Mouse (Mus musculus) bone marrow, adult 2 months (tissue): Measurements from ENCODE around the gene Susd6. TPM values are rescaled to one million over a fixed set of nuclear protein-coding genes. Genes with fewer than 3 reads are reported as not detected.

ENCODE experiments used
- H3K27ac ChIP-seq: fragments of 200-500 bp; 2 replicates; pipeline ENCODE4 v1.5.1; 2012; ENCODE audit warnings: low read depth, mild to moderate bottlenecking, control low read depth, inconsistent platforms, low read length; ENCODE audit not compliant: control insufficient read depth, poor library complexity, insufficient read depth
- H3K4me1 ChIP-seq: fragments of 200-500 bp; 2 replicates; pipeline ENCODE4 v1.6.1; 2011; ENCODE audit warnings: low read length; ENCODE audit not compliant: control insufficient read depth, insufficient read depth
- H3K4me3 ChIP-seq: fragments of 200-500 bp; replicated peaks from 2 replicates; pipeline ENCODE3; 2011; ENCODE audit warnings: mild to moderate bottlenecking, low read depth, low read length, control low read depth; ENCODE audit not compliant: control insufficient read depth
- CTCF ChIP-seq: fragments of 200-500 bp; IDR thresholded peaks from 2 replicates; pipeline ENCODE4 v1.5.1; 2011; ENCODE audit warnings: low read length, control low read depth; ENCODE audit not compliant: control insufficient read depth, insufficient read depth
- POLR2A ChIP-seq: fragments of 200-500 bp; IDR thresholded peaks from 2 replicates; pipeline ENCODE4 v1.6.1; 2011; ENCODE audit warnings: low read depth, mild to moderate bottlenecking, control low read depth, low read length, borderline replicate concordance; ENCODE audit not compliant: control insufficient read depth
- WGBS: fragments of 180-500 bp; shearing (Covaris S2); methylation state at CpG from one replicate; pipeline ENCODE4 v1.1.7; 2018; 5-methylcytosine and 5-hydroxymethylcytosine counted together
- polyA plus RNA-seq: library from polyadenylated mRNA; stranded (reverse); fragments of >200 nt; gene quantifications from 2 replicates; pipeline ENCODE4 v1.2.4, GENCODE M21; 2011; ENCODE audit warnings: low replicate concordance; ENCODE audit not compliant: missing spikeins, insufficient read depth, insufficient read length

Susd6 gene
- polyA plus RNA-seq, 1 experiment = 17.3 TPM

- H3K4me1 ChIP-seq = peaks cover 2% of the 10 kb centered on the region
These were observed 9.8 kb downstream of the Susd6 start for GRCm38 (mm10) chr12:80800156-80800555.

GRCm38 (mm10) chr12:80801443-80801842 lies 11.1 kb downstream of the Susd6 start:
- WGBS = 88% methylated on average over 1 of the region's 1 CpGs

More at GRCm38 (mm10) chr12:80800156-80800555, 9.8 kb downstream of the Susd6 start:
- 94% methylated on average over 3 of the region's 3 CpGs for WGBS
- no peak overlapping the region for H3K4me3 ChIP-seq
- H3K27ac ChIP-seq = no peak overlapping the region
- no peak for TF ChIP-seq POLR2A
- TF ChIP-seq CTCF = no peak

GRCm38 (mm10) chr12:80803924-80804323 lies 13.6 kb downstream of the Susd6 start:
- TF ChIP-seq CTCF (no peak), POLR2A (no peak)
- Histone ChIP-seq H3K4me1 (peaks cover 2% of the 10 kb centered on the region), H3K4me3 (no peak overlapping the region), H3K27ac (no peak overlapping the region)
- WGBS = 77% methylated on average over 3 of the region's 3 CpGs

More at GRCm38 (mm10) chr12:80801443-80801842, 11.1 kb downstream of the Susd6 start:
- no peak overlapping the region for H3K27ac ChIP-seq
- no peak for TF ChIP-seq CTCF
- no peak for TF ChIP-seq POLR2A
- H3K4me3 ChIP-seq = no peak overlapping the region
- H3K4me1 ChIP-seq = peaks cover 2% of the 10 kb centered on the region

GRCm38 (mm10) chr12:80804861-80805428 lies 14.6 kb downstream of the Susd6 start:
- no peak for TF ChIP-seq POLR2A
- TF ChIP-seq CTCF = no peak
- Histone ChIP-seq H3K27ac (no peak overlapping the region), H3K4me3 (no peak overlapping the region), H3K4me1 (peaks cover 4% of the 10 kb centered on the region)
- WGBS = 43% methylated on average over 6 of the region's 6 CpGs

- TF ChIP-seq POLR2A (no peak), CTCF (no peak)
- no peak overlapping the region for H3K4me3 ChIP-seq
- WGBS = 45% methylated on average over 2 of the region's 2 CpGs
- no peak overlapping the region for H3K27ac ChIP-seq
- peaks cover 7% of the 10 kb centered on the region for H3K4me1 ChIP-seq
These were observed 17.3 kb downstream of the Susd6 start for GRCm38 (mm10) chr12:80807451-80808085.

- Histone ChIP-seq H3K27ac (peak overlapping the region; percentile 15; the same call in 1 of the 2 replicates), H3K4me1 (peaks cover 7% of the 10 kb centered on the region), H3K4me3 (no peak overlapping the region)
- 4% methylated on average over 2 of the region's 2 CpGs for WGBS
- TF ChIP-seq POLR2A = no peak
- TF ChIP-seq CTCF = no peak
These were observed 19.7 kb downstream of the Susd6 start for GRCm38 (mm10) chr12:80810005-80810404.

GRCm38 (mm10) chr12:80811646-80812509 lies 21.6 kb downstream of the Susd6 start:
- Histone ChIP-seq H3K27ac (peak overlapping the region; percentile 24; the same call in 1 of the 2 replicates), H3K4me3 (no peak overlapping the region), H3K4me1 (peaks cover 9% of the 10 kb centered on the region)
- TF ChIP-seq CTCF = no peak
- peak; percentile 9; the same call in 1 of the 2 replicates for TF ChIP-seq POLR2A
- 7% methylated on average over 6 of the region's 6 CpGs for WGBS

GRCm38 (mm10) chr12:80812510-80812820 lies 22.2 kb downstream of the Susd6 start:
- Histone ChIP-seq H3K4me1 (peaks cover 9% of the 10 kb centered on the region), H3K4me3 (no peak overlapping the region), H3K27ac (peak overlapping the region; percentile 29; the same call in 1 of the 2 replicates)
- WGBS = 9% methylated on average over 1 of the region's 1 CpGs
- TF ChIP-seq POLR2A = no peak
- no peak for TF ChIP-seq CTCF
